Mouse (Mus musculus): ENCODE measurements around the gene Arid4a.

GRCm38 (mm10) chr12:71043571-71043970, 27.8 kb downstream of the Arid4a start:
- no peak for TF ChIP-seq CTCF (IDR thresholded peaks at IDR 0.05)
- TF ChIP-seq EP300 (IDR thresholded peaks at IDR 0.05), result no peak

All from lung, postnatal 0 days (tissue).